Mouse (Mus musculus): ENCODE measurements at regions not wholly inside any gene's neighbourhood (a gene's known extent, or its start where the extent isn't known, plus 50 kb on each side); places are given as distances from the start of the nearest gene placed in this dataset.

DNA sequence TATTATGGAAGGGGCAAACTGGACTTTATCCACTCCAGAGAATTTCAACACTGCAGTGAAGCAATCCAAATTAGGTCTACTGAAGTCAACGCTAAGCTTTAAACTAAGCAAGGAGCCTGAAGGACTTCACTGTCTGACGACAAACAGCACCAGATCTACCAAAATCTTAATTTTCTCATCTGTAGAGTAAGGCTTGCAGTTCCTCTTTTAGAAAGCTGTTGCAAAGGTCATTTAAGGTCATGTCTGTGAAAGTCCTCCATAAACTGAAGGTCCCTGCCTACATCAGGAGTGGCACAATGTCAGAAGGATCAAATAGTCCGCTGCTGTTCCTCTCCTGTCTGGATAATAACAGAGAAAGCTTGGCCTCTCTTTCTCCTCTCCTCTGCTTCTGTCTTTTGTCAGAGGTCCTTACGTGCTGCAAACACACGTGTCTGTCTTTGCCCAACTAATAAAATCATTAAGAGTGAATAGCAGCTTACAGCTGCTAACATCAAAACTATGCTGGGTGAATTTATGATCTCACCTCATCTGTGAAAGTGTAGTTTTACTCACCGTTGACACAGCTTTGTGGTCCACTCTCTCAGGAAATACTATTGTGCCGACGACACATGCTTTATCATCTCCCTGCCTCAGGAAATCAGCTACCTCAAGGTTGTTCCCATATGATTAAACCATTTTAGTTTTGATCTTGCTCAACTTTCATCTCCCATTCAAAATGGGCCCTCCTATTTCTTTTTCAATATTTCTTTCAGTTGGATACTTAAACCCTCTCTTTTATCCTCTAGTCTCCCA, 117.9 kb upstream of the Tas2r134 start:
- TF ChIP-seq CTCF (IDR thresholded peaks at IDR 0.05; ENCODE audit: extremely low read depth, insufficient read length, insufficient replicate concordance, low read depth, low read length) (no peak), POLR2A (IDR thresholded peaks at IDR 0.05; ENCODE audit: low read depth, low read length) (no peak)
